Mouse (Mus musculus) erythroblast, embryonic 14.5 days (primary cell): ENCODE results near the gene Syngr3. TPM values are rescaled to one million over a fixed set of nuclear protein-coding genes. Genes with fewer than 3 reads are reported as not detected.

Source experiments
- H3K27me3 ChIP-seq: 2 replicates; pipeline ENCODE4 v1.6.1; 2012; ENCODE audit warnings: inconsistent platforms; ENCODE audit not compliant: control insufficient read depth
- H3K36me3 ChIP-seq: 2 replicates; pipeline ENCODE4 v1.6.1; 2012; ENCODE audit warnings: mild to moderate bottlenecking, inconsistent platforms; ENCODE audit not compliant: control insufficient read depth
- H3K4me1 ChIP-seq: 2 replicates; pipeline ENCODE4 v1.6.1; 2012; ENCODE audit warnings: inconsistent platforms; ENCODE audit not compliant: control insufficient read depth
- H3K4me3 ChIP-seq: replicated peaks from 2 replicates; pipeline ENCODE3; 2012; ENCODE audit warnings: moderate library complexity, mild to moderate bottlenecking, inconsistent platforms
- H3K9me3 ChIP-seq: 2 replicates; pipeline ENCODE4 v1.6.1; 2012; ENCODE audit warnings: low read length, inconsistent platforms, mixed read lengths; ENCODE audit not compliant: control insufficient read depth
- GATA1 ChIP-seq: IDR thresholded peaks from 2 replicates; pipeline ENCODE4 v1.6.1; 2012; ENCODE audit warnings: low read length, inconsistent platforms, mixed read lengths
- TAL1 ChIP-seq: IDR thresholded peaks from 3 replicates; pipeline ENCODE4 v1.6.1; 2012; ENCODE audit warnings: low read length, inconsistent platforms, mixed read lengths
- polyA plus RNA-seq: library from polyadenylated mRNA; stranded (reverse); fragments of >175 nt; gene quantifications from 2 replicates; pipeline ENCODE4 v1.2.3, GENCODE M21; 2012

Gene Syngr3
- polyA plus RNA-seq, 1 experiment = not detected

DNA sequence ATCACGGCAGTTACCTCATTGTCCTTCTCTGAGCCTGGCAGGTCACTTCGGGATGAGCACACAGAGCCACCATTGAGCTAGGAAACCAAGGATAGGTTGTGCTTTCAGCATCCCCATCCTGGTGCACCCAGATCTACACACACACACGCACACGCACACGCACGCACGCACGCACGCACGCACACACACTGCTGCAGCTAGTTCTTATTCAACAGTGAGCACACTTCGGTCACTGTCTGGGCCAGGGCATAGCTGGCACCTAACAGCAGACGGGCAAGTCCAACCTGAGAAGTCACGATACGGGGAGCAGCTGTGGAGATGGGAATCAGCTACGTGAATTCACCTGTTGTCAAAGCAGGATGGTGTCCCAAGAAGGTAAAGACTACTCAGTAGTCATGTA is 49.2 kb downstream of the Syngr3 start:
- no peak for TF ChIP-seq GATA1
- no peak for TF ChIP-seq TAL1
- H3K4me3 ChIP-seq = no peak overlapping the region
- H3K9me3 ChIP-seq = no peaks in the 10 kb centered on the region
- no peaks in the 10 kb centered on the region; the same call in 1 of the 2 replicates for H3K36me3 ChIP-seq
- H3K4me1 ChIP-seq = peaks cover 21% of the 10 kb centered on the region
- H3K27me3 ChIP-seq = no peaks in the 10 kb centered on the region

DNA sequence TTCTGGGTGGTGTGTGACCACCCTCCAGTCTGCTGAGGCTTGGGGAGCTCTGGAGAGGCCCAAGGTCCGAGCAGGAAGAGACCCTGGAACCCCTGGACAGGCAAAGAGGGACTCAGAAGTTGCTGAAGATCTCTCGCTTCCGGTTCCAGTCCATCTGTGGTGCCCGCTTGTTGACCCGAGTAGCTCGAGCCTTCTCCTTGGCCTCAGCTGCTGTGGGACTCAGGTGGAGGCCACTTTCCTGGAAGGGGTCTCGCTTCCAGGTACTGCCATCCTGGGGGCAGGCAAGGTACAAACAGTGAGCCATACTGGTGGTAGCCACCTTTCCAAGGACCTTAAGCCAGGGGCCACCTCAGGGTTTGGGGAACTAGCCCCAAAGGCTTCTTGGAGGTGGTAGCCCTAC is 49.6 kb downstream of the Syngr3 start:
- H3K4me3 ChIP-seq = no peak overlapping the region
- no peaks in the 10 kb centered on the region for H3K27me3 ChIP-seq
- H3K9me3 ChIP-seq = no peaks in the 10 kb centered on the region
- H3K4me1 ChIP-seq = peaks cover 22% of the 10 kb centered on the region
- TF ChIP-seq GATA1 = no peak
- TF ChIP-seq TAL1 = no peak
- no peaks in the 10 kb centered on the region; the same call in 1 of the 2 replicates for H3K36me3 ChIP-seq

DNA sequence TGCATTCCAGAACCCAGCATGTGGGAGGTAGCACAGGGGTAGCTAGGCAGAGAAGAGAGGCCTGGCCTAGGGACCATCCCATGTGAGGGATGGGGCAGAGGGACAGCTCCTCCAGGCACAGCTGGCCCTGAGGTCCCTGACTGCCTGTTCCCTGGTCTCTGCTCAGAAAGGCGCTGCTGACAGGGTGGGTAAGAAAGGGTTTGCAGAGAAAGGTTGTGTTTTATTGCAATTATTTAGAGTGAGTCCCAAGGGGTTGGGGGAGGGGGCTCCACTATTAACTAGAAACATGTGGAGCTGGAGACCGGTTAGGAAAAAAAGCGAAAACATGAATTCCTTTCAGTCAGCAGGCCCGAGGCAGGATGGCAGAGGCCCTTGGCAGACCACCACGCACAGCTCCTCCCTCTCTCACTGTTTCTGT is 50.2 kb downstream of the Syngr3 start:
- H3K4me3 ChIP-seq = no peak overlapping the region
- no peaks in the 10 kb centered on the region for H3K9me3 ChIP-seq
- H3K36me3 ChIP-seq = no peaks in the 10 kb centered on the region; the same call in 1 of the 2 replicates
- no peaks in the 10 kb centered on the region for H3K27me3 ChIP-seq
- TF ChIP-seq TAL1 (no peak), GATA1 (no peak)
- H3K4me1 ChIP-seq = peaks cover 17% of the 10 kb centered on the region

DNA sequence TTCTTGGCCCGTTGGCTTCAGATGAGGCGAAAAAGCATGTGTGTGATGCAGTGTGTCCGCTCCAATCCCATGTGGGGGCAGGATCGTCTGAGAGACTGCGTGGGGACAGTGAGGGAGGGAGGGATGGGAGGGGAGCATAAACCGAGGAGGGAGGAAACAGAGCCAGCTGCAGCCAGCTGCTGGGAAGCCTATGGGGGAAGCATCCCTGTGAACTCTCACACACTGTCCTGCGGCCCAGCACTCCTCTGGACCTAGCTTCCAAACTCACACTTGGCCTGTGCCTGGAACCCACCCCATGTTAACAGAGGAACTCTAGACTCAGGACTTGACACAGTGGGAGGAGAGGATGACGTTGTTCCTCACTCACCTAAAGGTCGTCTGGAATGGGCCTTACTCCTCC is 50.9 kb downstream of the Syngr3 start:
- Histone ChIP-seq H3K27me3 (no peaks in the 10 kb centered on the region), H3K4me1 (peaks cover 20% of the 10 kb centered on the region), H3K36me3 (no peaks in the 10 kb centered on the region; the same call in 1 of the 2 replicates), H3K9me3 (no peaks in the 10 kb centered on the region), H3K4me3 (no peak overlapping the region)
- TF ChIP-seq GATA1 (no peak), TAL1 (no peak)

DNA sequence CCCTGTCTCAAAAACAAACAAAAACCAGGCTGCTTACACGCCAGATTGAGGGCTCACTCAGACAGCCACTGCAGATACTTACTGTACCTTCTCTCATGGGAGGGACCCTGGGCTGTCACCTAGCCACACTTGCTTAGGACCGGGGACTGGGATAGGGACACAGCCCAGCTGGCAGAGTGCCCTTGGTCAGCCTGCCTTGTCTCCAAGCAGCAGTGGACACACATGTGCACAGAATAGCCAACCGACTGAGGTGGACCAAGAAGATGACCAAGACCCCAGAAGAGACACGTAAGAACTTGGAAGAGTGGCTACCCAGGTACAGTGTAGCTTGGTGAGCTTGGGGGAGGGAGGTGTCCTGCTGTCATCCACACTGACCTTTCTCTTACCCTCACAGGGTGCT is 51.5 kb downstream of the Syngr3 start:
- Histone ChIP-seq H3K4me3 (no peak overlapping the region), H3K27me3 (no peaks in the 10 kb centered on the region), H3K36me3 (no peaks in the 10 kb centered on the region; the same call in 1 of the 2 replicates), H3K9me3 (no peaks in the 10 kb centered on the region), H3K4me1 (peaks cover 26% of the 10 kb centered on the region)
- TF ChIP-seq GATA1 (no peak), TAL1 (no peak)

DNA sequence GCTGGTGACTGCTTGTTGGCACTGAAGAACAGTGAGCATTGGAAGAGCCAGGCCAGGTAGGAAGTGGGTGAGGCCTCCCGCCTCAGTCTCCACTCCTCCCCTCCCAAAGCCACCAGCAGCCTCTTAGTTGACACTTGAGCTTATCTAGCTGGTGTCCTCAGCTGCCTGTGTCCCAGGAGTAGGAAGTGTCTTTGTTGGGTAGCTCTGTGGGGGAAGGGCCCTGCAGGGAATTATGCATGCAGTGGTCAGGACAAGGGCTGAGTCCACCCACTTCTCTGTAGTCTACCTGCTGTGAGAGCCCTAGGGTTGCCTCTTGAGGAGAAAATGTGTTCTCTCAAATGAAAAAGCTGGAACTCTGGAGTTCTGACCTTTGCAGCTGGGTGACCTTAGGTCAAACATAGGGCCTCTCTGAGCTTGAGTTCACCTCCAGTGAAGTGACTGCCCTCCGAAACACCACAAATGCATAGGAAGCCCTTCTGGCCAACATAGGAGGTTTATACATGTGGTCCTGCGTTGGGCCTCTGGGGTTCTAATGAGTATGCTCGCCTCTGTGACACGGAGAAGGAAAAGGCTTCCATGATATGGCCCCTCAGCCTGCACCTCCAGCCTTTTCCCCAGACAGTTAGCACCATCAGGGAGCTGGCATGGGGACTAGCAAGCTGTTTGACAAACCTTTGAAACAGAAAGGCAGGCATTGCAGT is 52.8 kb downstream of the Syngr3 start:
- Histone ChIP-seq H3K4me3 (no peak overlapping the region), H3K36me3 (no peaks in the 10 kb centered on the region; the same call in 1 of the 2 replicates)
- TF ChIP-seq GATA1 (no peak), TAL1 (no peak)

DNA sequence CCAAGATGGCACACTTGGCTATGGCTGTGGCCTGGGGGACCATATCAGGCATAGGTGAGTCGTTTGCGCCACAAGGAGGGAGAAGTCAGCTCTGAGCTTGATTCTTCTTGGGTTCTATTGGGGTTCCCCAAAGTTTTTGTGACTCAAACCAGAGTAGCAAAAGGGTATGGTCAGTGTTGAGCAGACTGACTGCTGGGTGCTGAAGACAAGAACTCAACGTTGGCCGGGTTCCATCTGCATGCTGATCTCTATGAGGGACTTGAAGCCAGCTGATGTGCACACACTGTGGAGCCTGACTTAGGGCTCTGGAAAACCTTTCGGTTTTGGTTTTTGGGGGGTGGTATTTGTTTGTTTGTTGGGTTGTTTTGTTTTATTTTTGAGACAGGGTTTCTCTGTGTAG is 54.1 kb downstream of the Syngr3 start:
- Histone ChIP-seq H3K27me3 (no peaks in the 10 kb centered on the region), H3K9me3 (no peaks in the 10 kb centered on the region), H3K36me3 (peaks cover under 1% of the 10 kb centered on the region), H3K4me1 (peaks cover 44% of the 10 kb centered on the region), H3K4me3 (no peak overlapping the region)
- TF ChIP-seq TAL1 = no peak
- no peak for TF ChIP-seq GATA1

More for the DNA sequence above, 52.8 kb downstream of the Syngr3 start:
- H3K9me3 ChIP-seq = no peaks in the 10 kb centered on the region
- H3K27me3 ChIP-seq = no peaks in the 10 kb centered on the region
- peaks cover 39% of the 10 kb centered on the region for H3K4me1 ChIP-seq

Other genes starting within 250 kb of the Syngr3 start
- 0.15 TPM in 1 of 2 replicates, not detected in the other for gene Dnase1l2, start 246.8 kb downstream of the Syngr3 start, polyA plus RNA-seq
- gene E4f1, start 219.6 kb downstream of the Syngr3 start, polyA plus RNA-seq = 6.2 and 7.3 TPM in 2 replicates
- gene Pgp, start 219.6 kb downstream of the Syngr3 start, polyA plus RNA-seq = 13.0 and 15.1 TPM in 2 replicates
- not detected in 2 replicates for gene Bricd5, start 216.1 kb downstream of the Syngr3 start, polyA plus RNA-seq
- gene Mlst8, start 210.9 kb downstream of the Syngr3 start, polyA plus RNA-seq = 1.4 and 1.7 TPM in 2 replicates
- not detected in 2 replicates for gene Caskin1, start 201.4 kb downstream of the Syngr3 start, polyA plus RNA-seq
- gene Traf7, start 162.0 kb downstream of the Syngr3 start, polyA plus RNA-seq = 11.3 and 12.7 TPM in 2 replicates
- gene Rab26, start 155.7 kb downstream of the Syngr3 start, polyA plus RNA-seq = 0.09 TPM in 1 of 2 replicates, not detected in the other
- gene Pkd1, start 140.1 kb downstream of the Syngr3 start, polyA plus RNA-seq = 0.14 and 0.21 TPM in 2 replicates
- gene Tsc2, start 57.3 kb downstream of the Syngr3 start, polyA plus RNA-seq = 4.0 and 5.2 TPM in 2 replicates
- gene Nthl1, start 57.3 kb downstream of the Syngr3 start, polyA plus RNA-seq = 0.04 and 0.23 TPM in 2 replicates
- 0.04 and 0.18 TPM in 2 replicates for gene Slc9a3r2, start 39.6 kb downstream of the Syngr3 start, polyA plus RNA-seq
- gene Npw, start 31.5 kb downstream of the Syngr3 start, polyA plus RNA-seq = not detected in 2 replicates
- gene Zfp598, start 20.3 kb downstream of the Syngr3 start, polyA plus RNA-seq = 7.3 and 7.6 TPM in 2 replicates
- 6.4 and 9.0 TPM in 2 replicates for gene Gfer, start 6.2 kb upstream of the Syngr3 start, polyA plus RNA-seq
- 0.02 TPM in 1 of 2 replicates, not detected in the other for gene Noxo1, start 6.3 kb upstream of the Syngr3 start, polyA plus RNA-seq
- gene Tbl3, start 17.7 kb upstream of the Syngr3 start, polyA plus RNA-seq = 1.1 and 1.8 TPM in 2 replicates
- gene Rnf151, start 28.1 kb upstream of the Syngr3 start, polyA plus RNA-seq = 0.19 TPM in 1 of 2 replicates, not detected in the other
- 143 and 504 TPM in 2 replicates for gene Rps2, start 28.2 kb upstream of the Syngr3 start, polyA plus RNA-seq
- gene Ndufb10, start 34.5 kb upstream of the Syngr3 start, polyA plus RNA-seq = 104 and 106 TPM in 2 replicates
- not detected in 2 replicates for gene Rpl3l, start 37.9 kb upstream of the Syngr3 start, polyA plus RNA-seq
- 1.5 and 1.7 TPM in 2 replicates for gene Msrb1, start 46.7 kb upstream of the Syngr3 start, polyA plus RNA-seq
- gene Hs3st6, start 63.0 kb upstream of the Syngr3 start, polyA plus RNA-seq = not detected in 2 replicates
- not detected in 2 replicates for gene Meiob, start 114.3 kb upstream of the Syngr3 start, polyA plus RNA-seq
- gene Hagh, start 150.2 kb upstream of the Syngr3 start, polyA plus RNA-seq = 26.8 and 33.4 TPM in 2 replicates
- gene Fahd1, start 160.4 kb upstream of the Syngr3 start, polyA plus RNA-seq = 2.3 and 2.9 TPM in 2 replicates
- not detected in 2 replicates for gene Igfals, start 176.0 kb upstream of the Syngr3 start, polyA plus RNA-seq
- gene Nubp2, start 196.4 kb upstream of the Syngr3 start, polyA plus RNA-seq = 7.5 and 12.0 TPM in 2 replicates
- 9.2 and 10.3 TPM in 2 replicates for gene Spsb3, start 196.7 kb upstream of the Syngr3 start, polyA plus RNA-seq
- gene Eme2, start 205.1 kb upstream of the Syngr3 start, polyA plus RNA-seq = 1.7 and 1.8 TPM in 2 replicates
- gene Mrps34, start 205.2 kb upstream of the Syngr3 start, polyA plus RNA-seq = 6.4 and 7.5 TPM in 2 replicates
- gene Nme3, start 206.5 kb upstream of the Syngr3 start, polyA plus RNA-seq = 14.9 and 16.7 TPM in 2 replicates
- 5.7 and 7.2 TPM in 2 replicates for gene Mapk8ip3, start 247.0 kb upstream of the Syngr3 start, polyA plus RNA-seq